Mouse (Mus musculus) small intestine, adult 2 months (tissue): ENCODE data around the gene F2rl3.

ENCODE experiments used
- CTCF ChIP-seq: fragments of 200-500 bp; IDR thresholded peaks from 2 replicates; pipeline ENCODE4 v1.5.1; 2012; ENCODE audit warnings: low read depth, mild to moderate bottlenecking, control low read depth, inconsistent platforms, low read length, moderate library complexity, mixed read lengths; ENCODE audit not compliant: insufficient replicate concordance, insufficient read length; ENCODE audit errors: extremely low read depth
- POLR2A ChIP-seq: fragments of 200-500 bp; IDR thresholded peaks from 2 replicates; pipeline ENCODE4 v1.6.1; 2012; ENCODE audit warnings: low read depth, mild to moderate bottlenecking, control low read depth, inconsistent platforms, low read length, moderate library complexity

DNA sequence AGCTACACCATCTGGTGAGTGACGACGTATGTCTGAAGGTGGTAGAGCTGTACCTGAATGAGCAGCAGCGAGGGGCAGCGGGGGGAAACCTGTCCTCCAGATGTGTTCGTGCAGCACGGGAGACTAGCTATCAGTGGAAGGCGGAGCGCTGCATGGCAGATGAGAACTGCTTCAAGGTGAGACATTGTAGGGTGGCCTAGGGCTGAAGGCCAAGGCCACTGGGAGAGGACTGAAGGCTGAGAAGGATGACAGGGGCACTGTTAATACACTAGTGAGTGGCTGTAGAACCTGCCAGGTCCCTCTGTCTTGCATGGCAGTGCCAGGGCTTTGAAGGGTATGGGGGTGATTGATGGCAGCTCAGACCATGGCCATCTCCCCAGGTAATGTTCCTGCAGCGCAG lies 8.5 kb upstream of the F2rl3 start:
- TF ChIP-seq POLR2A (no peak), CTCF (no peak)
